Mouse (Mus musculus): ENCODE data around the gene Sptbn1. TPM values are rescaled to one million over a fixed set of nuclear protein-coding genes. Genes with fewer than 3 reads are reported as not detected.

The Sptbn1 gene
- total and polyA plus RNA-seq, 2 experiments from 2014 or later, result 121 to 271 TPM

- Histone ChIP-seq H3K27ac (ENCODE audit: low read depth) (no peak overlapping the region), H3K4me3 (ENCODE audit: low read depth, low read length) (no peak overlapping the region), H3K9ac (replicated peaks; ENCODE audit: low read depth, low read length) (no peak overlapping the region), H3K4me1 (ENCODE audit: control insufficient read depth, insufficient read depth) (peaks cover 22% of the 10 kb centered on the region), H3K9me3 (replicated peaks; ENCODE audit: control insufficient read depth, low read length) (no peaks in the 10 kb centered on the region), H3K27me3 (ENCODE audit: control insufficient read depth, insufficient read depth, low read length) (no peaks in the 10 kb centered on the region), H3K4me2 (ENCODE audit: low read depth, low read length) (no peak overlapping the region), H3K36me3 (replicated peaks; ENCODE audit: control insufficient read depth, insufficient read depth, low read length) (0 out of 2 replicates have a peak, but pooled peaks cover 5% of the 10 kb centered on the region)
- TF ChIP-seq EP300 (IDR thresholded peaks at IDR 0.05; ENCODE audit: low read depth) (no peak), CTCF (IDR thresholded peaks at IDR 0.05; ENCODE audit: low read depth) (no peak)
- ATAC-seq (ENCODE audit: insufficient read depth, low read depth) (no peak), DNase-seq (ENCODE audit: low spot score) (no peak)
- 84% methylated on average over 4 of the region's 4 CpGs for WGBS
These were observed 96.3 kb downstream of the Sptbn1 start for GRCm38 (mm10) chr11:30171586-30172178.

- Histone ChIP-seq H3K9me3 (replicated peaks; ENCODE audit: control insufficient read depth, low read length) (no peaks in the 10 kb centered on the region), H3K27me3 (ENCODE audit: control insufficient read depth, insufficient read depth, low read length) (no peaks in the 10 kb centered on the region), H3K4me3 (ENCODE audit: low read depth, low read length) (no peak overlapping the region), H3K4me1 (ENCODE audit: control insufficient read depth, insufficient read depth) (peaks cover 27% of the 10 kb centered on the region), H3K36me3 (replicated peaks; ENCODE audit: control insufficient read depth, insufficient read depth, low read length) (no peaks in the 10 kb centered on the region), H3K9ac (replicated peaks; ENCODE audit: low read depth, low read length) (no peak overlapping the region), H3K27ac (ENCODE audit: low read depth) (no peak overlapping the region), H3K4me2 (ENCODE audit: low read depth, low read length) (no peak overlapping the region)
- TF ChIP-seq CTCF (IDR thresholded peaks at IDR 0.05; ENCODE audit: low read depth) (no peak), EP300 (IDR thresholded peaks at IDR 0.05; ENCODE audit: low read depth) (no peak)
- no peak for DNase-seq (ENCODE audit: low spot score)
- ATAC-seq (ENCODE audit: insufficient read depth, low read depth), result no peak
- 85% methylated on average over 5 of the region's 5 CpGs for WGBS
These were observed 96.8 kb downstream of the Sptbn1 start for GRCm38 (mm10) chr11:30171184-30171583.

GRCm38 (mm10) chr11:30166551-30166922 lies 101.4 kb downstream of the Sptbn1 start:
- ATAC-seq (ENCODE audit: insufficient read depth, low read depth) (no peak; the same call in 1 of the 2 replicates), DNase-seq (ENCODE audit: low spot score) (no peak)
- Histone ChIP-seq H3K36me3 (replicated peaks; ENCODE audit: control insufficient read depth, insufficient read depth, low read length) (peaks cover 10% of the 10 kb centered on the region; the same call in 1 of the 2 replicates), H3K4me2 (ENCODE audit: low read depth, low read length) (peak overlapping the region; percentile 46), H3K4me3 (ENCODE audit: low read depth, low read length) (no peak overlapping the region), H3K27me3 (ENCODE audit: control insufficient read depth, insufficient read depth, low read length) (no peaks in the 10 kb centered on the region), H3K4me1 (ENCODE audit: control insufficient read depth, insufficient read depth) (peaks cover 68% of the 10 kb centered on the region), H3K27ac (ENCODE audit: low read depth) (peak overlapping the region; percentile 90), H3K9me3 (replicated peaks; ENCODE audit: control insufficient read depth, low read length) (no peaks in the 10 kb centered on the region), H3K9ac (replicated peaks; ENCODE audit: low read depth, low read length) (0 out of 2 replicates have a peak overlapping the region, but pooled peaks have one; percentile 5)
- WGBS, result 19% methylated on average over 4 of the region's 4 CpGs
- TF ChIP-seq CTCF (IDR thresholded peaks at IDR 0.05; ENCODE audit: low read depth) (no peak), EP300 (IDR thresholded peaks at IDR 0.05; ENCODE audit: low read depth) (0 out of 2 replicates have a peak, but pooled peaks have one; percentile 33)

- peaks cover 10% of the 10 kb centered on the region; the same call in 1 of the 2 replicates for H3K36me3 ChIP-seq (replicated peaks; ENCODE audit: control insufficient read depth, insufficient read depth, low read length)
- H3K4me2 ChIP-seq (ENCODE audit: low read depth, low read length), result peak overlapping the region; percentile 46; the same call in 1 of the 2 replicates
- DNase-seq (ENCODE audit: low spot score), result peak; percentile 78
- no peaks in the 10 kb centered on the region for H3K9me3 ChIP-seq (replicated peaks; ENCODE audit: control insufficient read depth, low read length)
- H3K4me1 ChIP-seq (ENCODE audit: control insufficient read depth, insufficient read depth), result peaks cover 73% of the 10 kb centered on the region
- TF ChIP-seq CTCF (IDR thresholded peaks at IDR 0.05; ENCODE audit: low read depth), result no peak
- TF ChIP-seq EP300 (IDR thresholded peaks at IDR 0.05; ENCODE audit: low read depth), result peak; percentile 98
- no peaks in the 10 kb centered on the region for H3K27me3 ChIP-seq (ENCODE audit: control insufficient read depth, insufficient read depth, low read length)
- H3K9ac ChIP-seq (replicated peaks; ENCODE audit: low read depth, low read length), result no peak overlapping the region
- peak overlapping the region; percentile 90 for H3K27ac ChIP-seq (ENCODE audit: low read depth)
- no peak overlapping the region for H3K4me3 ChIP-seq (ENCODE audit: low read depth, low read length)
- whole genome bisulfite sequencing, result 24% methylated on average over 5 of the region's 5 CpGs
- ATAC-seq (ENCODE audit: insufficient read depth, low read depth), result peak; percentile 58
These were observed 102.0 kb downstream of the Sptbn1 start for GRCm38 (mm10) chr11:30165861-30166550.

GRCm38 (mm10) chr11:30164515-30165214 lies 103.3 kb downstream of the Sptbn1 start:
- Histone ChIP-seq H3K36me3 (replicated peaks; ENCODE audit: control insufficient read depth, insufficient read depth, low read length) (peaks cover 15% of the 10 kb centered on the region; the same call in 1 of the 2 replicates), H3K9ac (replicated peaks; ENCODE audit: low read depth, low read length) (no peak overlapping the region; the same call in 1 of the 2 replicates), H3K27me3 (ENCODE audit: control insufficient read depth, insufficient read depth, low read length) (no peaks in the 10 kb centered on the region), H3K4me2 (ENCODE audit: low read depth, low read length) (no peak overlapping the region), H3K4me1 (ENCODE audit: control insufficient read depth, insufficient read depth) (peaks cover 83% of the 10 kb centered on the region), H3K27ac (ENCODE audit: low read depth) (peak overlapping the region; percentile 63), H3K4me3 (ENCODE audit: low read depth, low read length) (no peak overlapping the region), H3K9me3 (replicated peaks; ENCODE audit: control insufficient read depth, low read length) (no peaks in the 10 kb centered on the region)
- DNase-seq (ENCODE audit: low spot score) (no peak), ATAC-seq (ENCODE audit: insufficient read depth, low read depth) (no peak)
- WGBS, result 43% methylated on average over 5 of the region's 5 CpGs
- TF ChIP-seq CTCF (IDR thresholded peaks at IDR 0.05; ENCODE audit: low read depth), result no peak
- TF ChIP-seq EP300 (IDR thresholded peaks at IDR 0.05; ENCODE audit: low read depth), result no peak

All from heart, postnatal 0 days (tissue).